Mouse (Mus musculus) myocyte (in vitro differentiated cells): ENCODE data around the gene Asb16. TPM values are rescaled to one million over a fixed set of nuclear protein-coding genes. Genes with fewer than 3 reads are reported as not detected.

Source experiments
- H3K27me3 ChIP-seq: one replicate; pipeline ENCODE4 v1.6.1; 2011; ENCODE audit not compliant: control insufficient read depth, insufficient read depth, insufficient read length
- H3K36me3 ChIP-seq: one replicate; pipeline ENCODE4 v1.6.1; 2011; ENCODE audit not compliant: control insufficient read depth, insufficient read depth
- H3K4me2 ChIP-seq: one replicate; pipeline ENCODE4 v1.6.1; 2011; ENCODE audit warnings: low read depth, control low read depth
- H3K4me3 ChIP-seq: one replicate; pipeline ENCODE4 v1.5.1; 2011; ENCODE audit warnings: mild to moderate bottlenecking, control low read depth, moderate library complexity
- H3K79me2 ChIP-seq: one replicate; pipeline ENCODE4 v1.6.1; 2011; ENCODE audit not compliant: control insufficient read depth, insufficient read depth
- H3ac ChIP-seq: one replicate; pipeline ENCODE4 v1.6.1; 2011; ENCODE audit not compliant: control insufficient read depth, insufficient read length
- CEBPB ChIP-seq: IDR thresholded peaks from 2 replicates; pipeline ENCODE4 v1.6.1; 2011; ENCODE audit warnings: mild to moderate bottlenecking, moderate library complexity; ENCODE audit not compliant: poor library complexity, insufficient read depth, severe bottlenecking
- E2F4 ChIP-seq: IDR thresholded peaks from one replicate; pipeline ENCODE4 v1.6.1; 2011; ENCODE audit warnings: mild to moderate bottlenecking, control low read depth, moderate library complexity; ENCODE audit not compliant: insufficient read depth
- MAX ChIP-seq: IDR thresholded peaks from one replicate; pipeline ENCODE4 v1.6.1; 2011; ENCODE audit warnings: low read depth, mild to moderate bottlenecking, control low read depth
- MYOD1 ChIP-seq, 3 experiments: IDR thresholded peaks; one replicate each; pipeline ENCODE4 v1.6.1; 2011; ENCODE audit warnings: control low read depth in 2 of 3, low read depth in 2 of 3, mild to moderate bottlenecking in 2 of 3, moderate library complexity in 1 of 3; ENCODE audit not compliant: insufficient read length in 2 of 3, control insufficient read depth in 1 of 3
- MYOG ChIP-seq, 3 experiments: IDR thresholded peaks; one replicate each; pipeline ENCODE4 v1.6.1; 2011; ENCODE audit warnings: control low read depth in 2 of 3, low read depth in 2 of 3, mild to moderate bottlenecking in 2 of 3; ENCODE audit not compliant: insufficient read length in 2 of 3, control insufficient read depth in 1 of 3, insufficient read depth in 1 of 3
- POLR2A ChIP-seq: IDR thresholded peaks from one replicate; pipeline ENCODE4 v1.6.1; 2011; ENCODE audit warnings: low read depth, mild to moderate bottlenecking, control low read depth, moderate library complexity; ENCODE audit not compliant: insufficient read length
- POLR2AphosphoS2 ChIP-seq: IDR thresholded peaks from one replicate; pipeline ENCODE4 v1.6.1; 2011; ENCODE audit warnings: low read depth, control low read depth; ENCODE audit not compliant: insufficient read length
- REST ChIP-seq: IDR thresholded peaks from one replicate; pipeline ENCODE4 v1.6.1; 2011; ENCODE audit warnings: mild to moderate bottlenecking, control low read depth, moderate library complexity; ENCODE audit not compliant: insufficient read depth, insufficient read length
- SRF ChIP-seq: IDR thresholded peaks from one replicate; pipeline ENCODE4 v1.6.1; 2011; ENCODE audit warnings: low read depth; ENCODE audit not compliant: control insufficient read depth, insufficient read length
- TCF12 ChIP-seq: IDR thresholded peaks from one replicate; pipeline ENCODE4 v1.6.1; 2011; ENCODE audit warnings: mild to moderate bottlenecking, control low read depth; ENCODE audit not compliant: poor library complexity, insufficient read depth, severe bottlenecking
- TCF3 ChIP-seq: IDR thresholded peaks from one replicate; pipeline ENCODE4 v1.6.1; 2011; ENCODE audit warnings: low read depth, control low read depth; ENCODE audit not compliant: insufficient read length
- USF1 ChIP-seq: IDR thresholded peaks from one replicate; pipeline ENCODE4 v1.6.1; 2011; ENCODE audit warnings: low read depth, mild to moderate bottlenecking, control low read depth, moderate library complexity
- polyA plus RNA-seq: library from polyadenylated mRNA; unstranded; fragments of >200 nt; fragmentation: generic; extraction: Trizol; gene quantifications from one replicate; pipeline ENCODE4 v1.2.1, GENCODE M21; 2012; ENCODE audit warnings: missing spikeins

Asb16 gene
- polyA plus RNA-seq, 1 experiment = 5.1 TPM

- no peaks in the 10 kb centered on the region for H3K79me2 ChIP-seq
- TF ChIP-seq CEBPB (no peak), USF1 (no peak), REST (no peak), MAX (no peak), POLR2AphosphoS2 (no peak), E2F4 (no peak), TCF12 (no peak)
- H3ac ChIP-seq = no peak overlapping the region
- peaks cover 4% of the 10 kb centered on the region for H3K36me3 ChIP-seq
- H3K27me3 ChIP-seq = no peaks in the 10 kb centered on the region
- no peak overlapping the region for H3K4me2 ChIP-seq
- H3K4me3 ChIP-seq = no peak overlapping the region
Observed at GRCm38 (mm10) chr11:102258521-102258920, 10.0 kb upstream of the Asb16 start.

- Histone ChIP-seq H3ac (no peak overlapping the region), H3K36me3 (peaks cover 4% of the 10 kb centered on the region), H3K4me3 (no peak overlapping the region), H3K4me2 (no peak overlapping the region), H3K79me2 (no peaks in the 10 kb centered on the region), H3K27me3 (no peaks in the 10 kb centered on the region)
- TF ChIP-seq USF1 (no peak), CEBPB (no peak), TCF3 (no peak), E2F4 (no peak), MYOD1 (IDR thresholded peaks at IDR 0.05; ENCODE audit: control insufficient read depth in 1 of 3, insufficient read length in 2 of 3, low read depth in 2 of 3) (no peak), SRF (no peak), TCF12 (no peak), MYOG (IDR thresholded peaks at IDR 0.05; ENCODE audit: control insufficient read depth in 1 of 3, insufficient read depth in 1 of 3, insufficient read length in 2 of 3, low read depth in 2 of 3) (no peak), POLR2A (no peak), REST (no peak), POLR2AphosphoS2 (no peak), MAX (no peak)
Observed at GRCm38 (mm10) chr11:102263211-102263610, 5.3 kb upstream of the Asb16 start.

GRCm38 (mm10) chr11:102265816-102266215 is 2.7 kb upstream of the Asb16 start:
- no peaks in the 10 kb centered on the region for H3K36me3 ChIP-seq

GRCm38 (mm10) chr11:102266631-102267355 is 1.8 kb upstream of the Asb16 start:
- H3K79me2 ChIP-seq = no peaks in the 10 kb centered on the region
- H3K4me2 ChIP-seq = peak overlapping the region; percentile 32
- TF ChIP-seq MYOG (IDR thresholded peaks at IDR 0.05; ENCODE audit: control insufficient read depth in 1 of 3, insufficient read depth in 1 of 3, insufficient read length in 2 of 3, low read depth in 2 of 3) = no peak
- no peak for TF ChIP-seq MAX
- no peak for TF ChIP-seq E2F4
- TF ChIP-seq POLR2AphosphoS2 = no peak
- no peak for TF ChIP-seq TCF12
- no peak for TF ChIP-seq REST
- TF ChIP-seq SRF = no peak
- no peak for TF ChIP-seq TCF3
- TF ChIP-seq USF1 = no peak
- TF ChIP-seq POLR2A = no peak
- no peak for TF ChIP-seq CEBPB
- TF ChIP-seq MYOD1 (IDR thresholded peaks at IDR 0.05; ENCODE audit: control insufficient read depth in 1 of 3, insufficient read length in 2 of 3, low read depth in 2 of 3) = no peak
- H3ac ChIP-seq = no peak overlapping the region
- H3K4me3 ChIP-seq = no peak overlapping the region
- H3K36me3 ChIP-seq = no peaks in the 10 kb centered on the region
- no peaks in the 10 kb centered on the region for H3K27me3 ChIP-seq

More at GRCm38 (mm10) chr11:102265816-102266215, 2.7 kb upstream of the Asb16 start:
- H3K4me2 ChIP-seq = no peak overlapping the region
- no peak overlapping the region for H3ac ChIP-seq
- no peaks in the 10 kb centered on the region for H3K79me2 ChIP-seq
- H3K27me3 ChIP-seq = no peaks in the 10 kb centered on the region
- no peak overlapping the region for H3K4me3 ChIP-seq
- TF ChIP-seq REST (no peak), E2F4 (no peak), MYOD1 (IDR thresholded peaks at IDR 0.05; ENCODE audit: control insufficient read depth in 1 of 3, insufficient read length in 2 of 3, low read depth in 2 of 3) (no peak), MAX (no peak), SRF (no peak), TCF3 (no peak), POLR2AphosphoS2 (no peak), TCF12 (no peak), USF1 (no peak), POLR2A (no peak), CEBPB (no peak), MYOG (IDR thresholded peaks at IDR 0.05; ENCODE audit: control insufficient read depth in 1 of 3, insufficient read depth in 1 of 3, insufficient read length in 2 of 3, low read depth in 2 of 3) (no peak)
